Mouse (Mus musculus) olfactory bulb, adult 2 months (tissue): ENCODE results near the gene Maml1.

ENCODE experiments used
- CTCF ChIP-seq: fragments of 200-500 bp; IDR thresholded peaks from 2 replicates; pipeline ENCODE4 v1.5.1; 2012; ENCODE audit warnings: low read depth, mild to moderate bottlenecking, low read length, moderate library complexity; ENCODE audit not compliant: insufficient read depth
- POLR2A ChIP-seq: fragments of 200-500 bp; IDR thresholded peaks from 2 replicates; pipeline ENCODE4 v1.6.1; 2012; ENCODE audit warnings: mild to moderate bottlenecking, low read depth, low read length, moderate library complexity; ENCODE audit not compliant: insufficient read depth

GRCm38 (mm10) chr11:50252684-50253265 is 39.3 kb downstream of the Maml1 start:
- no peak for TF ChIP-seq CTCF
- TF ChIP-seq POLR2A = no peak
